ENCODE assay signal across 8 mouse cellular contexts in genomic region chr3:87565623-87566022, GRCm38 (mm10). TPM values are rescaled to one million over a fixed set of nuclear protein-coding genes. Genes with fewer than 3 reads are reported as not detected.
DNase-seq lines count a peak whose midpoint lies in the region; ATAC-seq lines count a peak whose summit lies in the region.

No protein-coding gene starts in this region.

- H3K4me3 ChIP-seq in kidney, embryonic 16.5 days (ENCODE audit: low read length) = no peak overlapping the region
- 0 out of 2 replicates have a peak overlapping the region, but pooled peaks have one; percentile 0 for H3K4me3 ChIP-seq in embryonic facial prominence, embryonic 15.5 days (replicated peaks)
- no peak overlapping the region for H3K4me3 ChIP-seq in intestine, embryonic 15.5 days (replicated peaks)
- peak overlapping the region; percentile 7; the same call in 1 of the 2 replicates for H3K4me3 ChIP-seq in neural tube, embryonic 12.5 days

- 0 out of 2 replicates have a peak overlapping the region, but pooled peaks have one; percentile 4 for H3K9ac ChIP-seq in kidney, embryonic 16.5 days (replicated peaks; ENCODE audit: low read length)
- no peak overlapping the region for H3K9ac ChIP-seq in embryonic facial prominence, embryonic 15.5 days
- no peak overlapping the region for H3K9ac ChIP-seq in intestine, embryonic 15.5 days
- H3K9ac ChIP-seq in neural tube, embryonic 12.5 days = peak overlapping the region; percentile 30; the same call in 1 of the 2 replicates

- no peaks in the 10 kb centered on the region for H3K27me3 ChIP-seq in kidney, embryonic 16.5 days (ENCODE audit: insufficient read depth, low read length)
- H3K27me3 ChIP-seq in embryonic facial prominence, embryonic 15.5 days = no peaks in the 10 kb centered on the region
- H3K27me3 ChIP-seq in intestine, embryonic 15.5 days (replicated peaks) = no peaks in the 10 kb centered on the region
- no peaks in the 10 kb centered on the region for H3K27me3 ChIP-seq in neural tube, embryonic 12.5 days (replicated peaks)

- ATAC-seq in kidney, embryonic 16.5 days (ENCODE audit: low FRiP score, low TSS enrichment) = no peak
- ATAC-seq in embryonic facial prominence, embryonic 15.5 days (ENCODE audit: insufficient number of reproducible peaks, low FRiP score, low TSS enrichment, low read depth) = peak; percentile 43; the same call in 1 of the 2 replicates
- peak; percentile 3; the same call in 1 of the 2 replicates for ATAC-seq in intestine, embryonic 15.5 days
- ATAC-seq in neural tube, embryonic 12.5 days (ENCODE audit: low FRiP score, low read depth) = peak; percentile 25

- 0 out of 2 replicates have a peak overlapping the region, but pooled peaks have one; percentile 29 for H3K4me2 ChIP-seq in kidney, embryonic 16.5 days (replicated peaks; ENCODE audit: low read depth, low read length)
- H3K4me2 ChIP-seq in embryonic facial prominence, embryonic 15.5 days (replicated peaks) = peak overlapping the region; percentile 30
- H3K4me2 ChIP-seq in intestine, embryonic 15.5 days (replicated peaks) = peak overlapping the region; percentile 42; the same call in 1 of the 2 replicates
- peak overlapping the region; percentile 54 for H3K4me2 ChIP-seq in neural tube, embryonic 12.5 days (replicated peaks)

- H3K36me3 ChIP-seq in kidney, embryonic 16.5 days (ENCODE audit: insufficient read depth, low read length) = no peaks in the 10 kb centered on the region
- no peaks in the 10 kb centered on the region for H3K36me3 ChIP-seq in embryonic facial prominence, embryonic 15.5 days
- H3K36me3 ChIP-seq in intestine, embryonic 15.5 days = no peaks in the 10 kb centered on the region
- H3K36me3 ChIP-seq in neural tube, embryonic 12.5 days = no peaks in the 10 kb centered on the region

- no peaks in the 10 kb centered on the region for H3K9me3 ChIP-seq in kidney, embryonic 16.5 days (ENCODE audit: low read length)
- H3K9me3 ChIP-seq in embryonic facial prominence, embryonic 15.5 days (replicated peaks) = no peaks in the 10 kb centered on the region
- no peaks in the 10 kb centered on the region for H3K9me3 ChIP-seq in intestine, embryonic 15.5 days
- no peaks in the 10 kb centered on the region for H3K9me3 ChIP-seq in neural tube, embryonic 12.5 days

- no peak overlapping the region for H3K27ac ChIP-seq in kidney, embryonic 16.5 days (ENCODE audit: low read length)
- peak overlapping the region; percentile 75 for H3K27ac ChIP-seq in embryonic facial prominence, embryonic 15.5 days (replicated peaks)
- peak overlapping the region; percentile 25; the same call in 1 of the 2 replicates for H3K27ac ChIP-seq in intestine, embryonic 15.5 days
- H3K27ac ChIP-seq in neural tube, embryonic 12.5 days = peak overlapping the region; percentile 93

- 0 out of 2 replicates have a peak, but pooled peaks cover 10% of the 10 kb centered on the region for H3K4me1 ChIP-seq in kidney, embryonic 16.5 days (ENCODE audit: insufficient read depth, low read length)
- H3K4me1 ChIP-seq in embryonic facial prominence, embryonic 15.5 days = peaks cover 10% of the 10 kb centered on the region
- H3K4me1 ChIP-seq in intestine, embryonic 15.5 days (replicated peaks) = peaks cover 9% of the 10 kb centered on the region
- peaks cover 11% of the 10 kb centered on the region for H3K4me1 ChIP-seq in neural tube, embryonic 12.5 days

- 88% methylated on average over 6 of the region's 6 CpGs for WGBS in kidney, embryonic 16.5 days
- 62% methylated on average over 6 of the region's 6 CpGs for WGBS in embryonic facial prominence, embryonic 15.5 days
- WGBS in intestine, embryonic 15.5 days = 78% methylated on average over 6 of the region's 6 CpGs
- 74% methylated on average over 6 of the region's 6 CpGs for WGBS in neural tube, embryonic 12.5 days

- no peak for DNase-seq in kidney, adult 8-10 months
- DNase-seq in layer of hippocampus, postnatal 14 days (ENCODE audit: low spot score in 2 of 2) = no peak
- DNase-seq in right cerebral cortex, postnatal 14 days = no peak
- no peak for DNase-seq in yolk sac, embryonic 10.5 days (ENCODE audit: low spot score)

RNA-seq across cellular contexts. Expression of gene Etv3, which starts 40.4 kb away (rescaled TPM):
- 14.4 and 15.6 TPM in 2 replicates for polyA plus RNA-seq in kidney, embryonic 16.5 days (2015; fragmentation: Nextera tagmentation; extraction: Ambion mirVana)
- polyA plus RNA-seq in embryonic facial prominence, embryonic 15.5 days (2015; fragmentation: Nextera tagmentation; extraction: Ambion mirVana) = 23.2 and 23.8 TPM in 2 replicates
- polyA plus RNA-seq in intestine, embryonic 15.5 days (2015; fragmentation: Nextera tagmentation; extraction: Ambion mirVana) = 12.5 and 13.1 TPM in 2 replicates
- polyA plus RNA-seq in neural tube, embryonic 12.5 days (2016; fragmentation: Nextera tagmentation; extraction: Ambion mirVana) = 13.7 and 14.5 TPM in 2 replicates
- total RNA-seq in layer of hippocampus, postnatal 14 days (2021) = 10 to 100 TPM; 18.0 to 18.2 TPM

RNA-seq across cellular contexts. Expression of gene Arhgef11, which starts 51.7 kb away (rescaled TPM):
- polyA plus RNA-seq in kidney, embryonic 16.5 days (2015; fragmentation: Nextera tagmentation; extraction: Ambion mirVana) = 17.3 and 18.1 TPM in 2 replicates
- polyA plus RNA-seq in embryonic facial prominence, embryonic 15.5 days (2015; fragmentation: Nextera tagmentation; extraction: Ambion mirVana) = 16.4 and 18.3 TPM in 2 replicates
- 13.7 and 14.4 TPM in 2 replicates for polyA plus RNA-seq in intestine, embryonic 15.5 days (2015; fragmentation: Nextera tagmentation; extraction: Ambion mirVana)
- 23.6 and 27.1 TPM in 2 replicates for polyA plus RNA-seq in neural tube, embryonic 12.5 days (2016; fragmentation: Nextera tagmentation; extraction: Ambion mirVana)
- total RNA-seq in layer of hippocampus, postnatal 14 days (2021) = 10 to 100 TPM; 57.2 to 60.8 TPM

Comparison
In these comparisons a context has a peak if more than half of its experiments do, and no peak if none do; other contexts are left out.
1. H3K4me3 ChIP-seq: peak in embryonic facial prominence, embryonic 15.5 days (single experiment) and neural tube, embryonic 12.5 days (single experiment); none in kidney, embryonic 16.5 days (single experiment) and intestine, embryonic 15.5 days (single experiment).
2. H3K9ac ChIP-seq: peak in kidney, embryonic 16.5 days (single experiment) and neural tube, embryonic 12.5 days (single experiment); none in embryonic facial prominence, embryonic 15.5 days (single experiment) and intestine, embryonic 15.5 days (single experiment).
3. Peak in every context shown above with its lines, with median percentiles within 50 percentile points of each other: H3K4me2 ChIP-seq.